Mouse (Mus musculus) ovary, postnatal 36 days (tissue): Measurements from ENCODE around the gene Dnmt3a.
"Not testable (repeated sequence)": the region's sequence is repeated elsewhere in the genome, so short reads cannot be mapped to it uniquely, and the experiment has no call there.

ENCODE experiments used
- DNase-seq: peaks from one replicate; pipeline ENCODE4 v3.0.0; 2022; ENCODE audit warnings: low spot score, mixed read lengths

Dnmt3a gene

GRCm38 (mm10) chr12:3918577-3918976 lies 112.8 kb downstream of the Dnmt3a start:
- no peak for DNase-seq

- DNase-seq, result no peak
Measured at GRCm38 (mm10) chr12:3919423-3919822, 113.6 kb downstream of the Dnmt3a start.

GRCm38 (mm10) chr12:3926127-3926526 lies 120.3 kb downstream of the Dnmt3a start:
- DNase-seq, result peak; percentile 56

GRCm38 (mm10) chr12:3928841-3929240 lies 123.0 kb downstream of the Dnmt3a start:
- no peak for DNase-seq

- DNase-seq, result not testable (repeated sequence)
Measured at GRCm38 (mm10) chr12:3930090-3930865, 124.5 kb downstream of the Dnmt3a start.

GRCm38 (mm10) chr12:3942026-3942425 lies 136.2 kb downstream of the Dnmt3a start:
- DNase-seq, result no peak

- no peak for DNase-seq
Measured at GRCm38 (mm10) chr12:3944454-3945073, 138.8 kb downstream of the Dnmt3a start.

- no peak for DNase-seq
Measured at GRCm38 (mm10) chr12:3947503-3947902, 141.7 kb downstream of the Dnmt3a start.

- no peak for DNase-seq
Measured at GRCm38 (mm10) chr12:3954651-3955050, 148.8 kb downstream of the Dnmt3a start, which contains the start of gene Pomc. Gene Pomc, plus strand, starts transcription at chr12:3954951.

- no peak for DNase-seq
Measured at GRCm38 (mm10) chr12:3955371-3955770, 149.6 kb downstream of the Dnmt3a start.

- DNase-seq, result no peak
Measured at GRCm38 (mm10) chr12:3956351-3956750, 150.5 kb downstream of the Dnmt3a start.

GRCm38 (mm10) chr12:3959791-3960543 lies 154.2 kb downstream of the Dnmt3a start:
- peak; percentile 79 for DNase-seq

GRCm38 (mm10) chr12:3960553-3960952 lies 154.7 kb downstream of the Dnmt3a start:
- no peak for DNase-seq
